Mouse (Mus musculus): Measurements from ENCODE around the gene Cntn4.
"Not testable (repeated sequence)": the region's sequence is repeated elsewhere in the genome, so short reads cannot be mapped to it uniquely, and the experiment has no call there.

Gene Cntn4

DNA sequence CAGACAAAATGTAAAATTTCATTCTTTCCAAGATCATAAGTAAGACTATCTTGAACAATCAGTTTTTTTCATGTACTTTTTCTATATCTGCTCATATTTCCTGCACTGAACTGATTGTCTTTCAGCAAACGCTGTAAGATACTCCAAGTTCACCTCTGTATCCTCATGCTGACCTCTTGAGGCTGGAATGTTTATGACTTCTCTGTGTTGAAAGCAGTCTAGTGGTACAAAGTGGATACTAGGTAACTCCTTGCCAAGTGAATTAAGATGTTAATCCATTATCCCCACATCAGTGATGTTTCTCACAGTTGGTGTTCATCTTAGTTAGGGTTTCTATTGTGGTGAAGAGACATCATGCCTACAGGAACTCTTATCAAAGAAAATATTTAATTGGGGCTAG, 651.5 kb downstream of the Cntn4 start:
- in situ Hi-C loops (cut with MboI, MseI), result no loop called here

DNA sequence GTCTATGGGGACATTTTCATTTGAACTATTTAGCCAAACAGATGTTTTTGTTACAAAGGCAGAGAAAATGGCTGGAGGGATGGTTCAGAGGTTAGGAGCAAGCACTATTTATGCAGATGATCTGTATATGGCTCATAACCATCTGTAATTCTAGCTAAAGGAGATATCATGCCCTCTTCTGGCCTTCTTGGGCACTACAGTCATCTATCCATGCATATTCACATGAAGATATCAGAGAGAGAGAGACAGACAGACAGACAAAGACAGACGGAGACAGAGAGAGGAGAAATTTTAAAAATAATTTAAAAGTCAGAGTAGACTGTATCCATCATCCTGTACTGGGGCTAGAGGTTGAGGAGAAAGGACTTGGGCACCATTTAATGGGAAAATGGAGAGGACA, 652.2 kb downstream of the Cntn4 start:
- in situ Hi-C loops (cut with MboI, MseI), result no loop called here

DNA sequence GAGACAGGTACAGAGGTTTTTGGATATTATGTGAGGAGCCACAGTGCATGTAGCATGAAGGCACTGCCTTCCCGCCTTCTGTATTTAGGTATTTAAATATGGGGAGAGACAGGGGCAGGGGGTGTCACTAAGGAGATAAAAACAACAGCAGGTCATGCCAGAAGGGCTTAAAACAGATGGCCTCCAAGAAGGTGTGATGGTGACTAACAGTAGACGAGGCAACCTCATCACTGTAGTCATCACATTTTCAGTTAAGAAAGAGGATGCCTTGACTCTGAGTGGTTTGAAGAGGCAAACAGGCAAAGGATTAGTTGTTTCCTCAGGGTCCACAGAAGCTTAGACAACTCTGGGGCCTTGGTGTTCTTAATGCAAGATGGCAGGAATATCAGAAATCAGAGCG, 655.0 kb downstream of the Cntn4 start:
- in situ Hi-C loops (cut with MboI, MseI), result no loop called here

GRCm38 (mm10) chr6:106332933-106333332, 655.5 kb downstream of the Cntn4 start:
- in situ Hi-C loops (cut with MboI, MseI), result no loop called here

- in situ Hi-C loops (cut with MboI, MseI), result no loop called here
These were observed 657.6 kb downstream of the Cntn4 start for GRCm38 (mm10) chr6:106335066-106335465.

DNA sequence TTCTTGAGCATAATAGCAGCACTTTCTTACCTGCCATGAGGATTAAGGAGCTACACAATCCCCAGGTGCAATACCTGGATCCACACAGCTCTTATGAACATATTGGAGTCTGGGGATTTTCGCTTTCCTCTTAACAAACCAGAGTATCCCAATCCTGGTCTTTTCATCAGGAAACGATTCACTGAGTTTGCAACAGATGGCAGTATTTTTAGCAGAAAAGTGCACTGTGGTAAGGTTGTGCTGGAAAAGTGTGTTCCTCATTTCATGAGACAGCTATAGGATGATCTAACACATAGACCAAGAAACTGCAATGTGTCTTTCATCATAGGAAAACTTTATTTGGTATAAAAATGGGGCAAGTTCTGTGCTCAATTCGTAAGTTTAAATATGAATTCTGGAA, 659.3 kb downstream of the Cntn4 start:
- in situ Hi-C loops (cut with MboI, MseI), result no loop called here

GRCm38 (mm10) chr6:106337829-106338228, 660.4 kb downstream of the Cntn4 start:
- in situ Hi-C loops (cut with MboI, MseI), result no loop called here

- in situ Hi-C loops (cut with MboI, MseI), result no loop called here
These were observed 663.7 kb downstream of the Cntn4 start for GRCm38 (mm10) chr6:106341114-106341513.

GRCm38 (mm10) chr6:106350072-106350471, 672.6 kb downstream of the Cntn4 start:
- in situ Hi-C loops (cut with MboI, MseI), result no loop called here

DNA sequence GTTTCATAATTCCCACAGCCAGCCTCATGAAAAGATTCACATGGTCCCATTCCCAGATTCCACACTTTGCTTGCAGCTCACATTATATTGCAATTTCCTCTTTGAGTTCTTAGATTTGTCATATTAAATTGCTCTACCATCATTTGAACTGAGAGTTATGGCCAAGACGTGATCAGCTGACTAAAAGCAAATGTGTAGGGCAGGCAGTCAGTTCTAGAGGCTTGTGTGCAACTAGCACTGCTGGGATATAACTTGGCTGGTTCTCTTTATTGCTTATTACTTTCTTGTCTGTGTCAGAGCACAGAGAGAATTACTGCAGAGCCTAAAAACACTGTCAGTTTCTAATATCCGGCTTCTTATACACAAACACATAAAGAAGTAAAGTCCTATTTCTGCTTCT, 673.9 kb downstream of the Cntn4 start:
- in situ Hi-C loops (cut with MboI, MseI), result no loop called here

- in situ Hi-C loops (cut with MboI, MseI), result not testable (repeated sequence)
These were observed 681.3 kb downstream of the Cntn4 start for GRCm38 (mm10) chr6:106358801-106359200.

GRCm38 (mm10) chr6:106381288-106382025, 704.0 kb downstream of the Cntn4 start:
- in situ Hi-C loops (cut with MboI, MseI), result no loop called here

- in situ Hi-C loops (cut with MboI, MseI), result no loop called here
These were observed 710.5 kb downstream of the Cntn4 start for GRCm38 (mm10) chr6:106387833-106388406.

GRCm38 (mm10) chr6:106408014-106408413, 730.6 kb downstream of the Cntn4 start:
- in situ Hi-C loops (cut with MboI, MseI), result no loop called here

- in situ Hi-C loops (cut with MboI, MseI), result no loop called here
These were observed 731.2 kb downstream of the Cntn4 start for GRCm38 (mm10) chr6:106408634-106409033.

GRCm38 (mm10) chr6:106422947-106423346, 745.5 kb downstream of the Cntn4 start:
- in situ Hi-C loops (cut with MboI, MseI), result no loop called here

- in situ Hi-C loops (cut with MboI, MseI), result no loop called here
These were observed 746.0 kb downstream of the Cntn4 start for GRCm38 (mm10) chr6:106423471-106423870.

GRCm38 (mm10) chr6:106426615-106427014, 749.2 kb downstream of the Cntn4 start:
- in situ Hi-C loops (cut with MboI, MseI), result no loop called here

DNA sequence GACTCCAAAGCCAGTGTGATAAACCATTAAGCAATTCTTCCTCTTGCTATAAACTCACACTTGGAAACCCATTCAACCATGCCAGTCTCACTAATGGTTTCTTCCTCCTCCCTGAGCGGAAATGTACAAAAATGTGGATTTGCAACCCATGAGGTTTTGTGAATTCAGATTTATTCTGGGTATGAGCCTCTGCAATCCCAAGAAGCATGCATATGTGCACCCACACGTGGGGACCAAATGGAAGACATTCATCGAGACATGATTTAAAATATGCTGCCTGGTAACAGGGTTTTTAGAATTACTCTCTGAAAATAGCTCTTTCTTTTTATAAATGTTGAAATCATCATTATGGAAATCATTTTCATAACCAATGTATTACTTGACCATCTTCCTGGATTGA, 754.0 kb downstream of the Cntn4 start:
- in situ Hi-C loops (cut with MboI, MseI), result no loop called here

DNA sequence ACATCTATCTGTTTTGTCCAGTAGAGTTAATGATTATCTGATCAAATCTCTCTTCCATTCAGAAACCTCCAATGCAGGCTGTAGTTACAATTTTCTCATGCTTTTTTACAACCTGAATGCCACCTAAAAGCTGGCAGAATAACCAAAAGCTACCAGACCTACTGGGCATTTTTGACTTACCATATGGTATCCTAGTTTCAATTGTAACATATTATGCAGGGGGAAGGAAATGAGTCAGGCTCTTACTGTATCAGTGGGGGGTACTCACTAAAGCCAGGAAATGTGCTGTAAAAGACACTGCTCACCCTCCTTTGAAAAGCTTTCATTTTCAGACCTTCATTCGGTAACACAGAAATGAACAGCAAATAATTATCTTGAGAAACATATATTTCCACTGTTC, 763.3 kb downstream of the Cntn4 start:
- in situ Hi-C loops (cut with MboI, MseI), result no loop called here

DNA sequence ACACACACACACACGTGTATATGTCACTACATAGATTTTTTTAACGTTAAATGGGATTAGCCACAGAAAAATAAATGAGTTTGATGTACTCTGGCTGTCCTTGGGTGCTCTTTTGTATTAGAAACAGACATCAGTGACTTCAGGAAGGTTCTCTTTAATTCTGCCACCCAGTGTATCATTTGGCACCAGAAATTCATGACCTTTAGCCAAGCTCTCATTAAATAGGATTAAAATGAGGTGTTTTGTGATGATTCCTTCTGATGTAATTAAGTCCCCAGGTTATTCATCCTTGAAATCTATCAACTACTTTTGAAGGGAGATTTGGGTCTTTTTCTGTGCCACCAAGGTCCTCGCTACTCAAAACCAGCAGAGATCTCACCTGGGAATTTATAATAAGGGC, 763.8 kb downstream of the Cntn4 start:
- in situ Hi-C loops (cut with MboI, MseI), result no loop called here

GRCm38 (mm10) chr6:106454131-106454838, 776.8 kb downstream of the Cntn4 start:
- in situ Hi-C loops (cut with MboI, MseI), result no loop called here

GRCm38 (mm10) chr6:106455616-106456015, 778.2 kb downstream of the Cntn4 start:
- in situ Hi-C loops (cut with MboI, MseI), result no loop called here
